Mouse (Mus musculus) heart, postnatal 0 days (tissue): ENCODE data around the gene Ugt1a8.

Experiments used
- CTCF ChIP-seq: IDR thresholded peaks from 2 replicates; pipeline ENCODE4 v1.5.1; 2016; ENCODE audit warnings: antibody characterized with exemption, control low read depth, low read depth
- EP300 ChIP-seq: IDR thresholded peaks from 2 replicates; pipeline ENCODE4 v1.6.1; 2016; ENCODE audit warnings: antibody characterized with exemption, low read depth

GRCm38 (mm10) chr1:88226670-88227379 is 139.2 kb downstream of the Ugt1a8 start, which contains the start of gene Mroh2a:
- TF ChIP-seq EP300 (no peak), CTCF (no peak)
